Mouse (Mus musculus): ENCODE measurements at regions not wholly inside any gene's neighbourhood (a gene's known extent, or its start where the extent isn't known, plus 50 kb on each side); places are given as distances from the start of the nearest gene placed in this dataset.

GRCm38 (mm10) chr8:89516602-89517001, 472.6 kb upstream of the Sall1 start:
- TF ChIP-seq CTCF (IDR thresholded peaks at IDR 0.05; ENCODE audit: extremely low read depth, insufficient read depth, insufficient read length, insufficient replicate concordance), result no peak
- no peak for TF ChIP-seq POLR2A (IDR thresholded peaks at IDR 0.05; ENCODE audit: low read depth, low read length)
